Mouse (Mus musculus): Measurements from ENCODE around the gene Cep170b. TPM values are rescaled to one million over a fixed set of nuclear protein-coding genes. Genes with fewer than 3 reads are reported as not detected.

The Cep170b gene
- polyA plus RNA-seq, 1 experiment from 2014 or later, result 7.0 TPM

DNA sequence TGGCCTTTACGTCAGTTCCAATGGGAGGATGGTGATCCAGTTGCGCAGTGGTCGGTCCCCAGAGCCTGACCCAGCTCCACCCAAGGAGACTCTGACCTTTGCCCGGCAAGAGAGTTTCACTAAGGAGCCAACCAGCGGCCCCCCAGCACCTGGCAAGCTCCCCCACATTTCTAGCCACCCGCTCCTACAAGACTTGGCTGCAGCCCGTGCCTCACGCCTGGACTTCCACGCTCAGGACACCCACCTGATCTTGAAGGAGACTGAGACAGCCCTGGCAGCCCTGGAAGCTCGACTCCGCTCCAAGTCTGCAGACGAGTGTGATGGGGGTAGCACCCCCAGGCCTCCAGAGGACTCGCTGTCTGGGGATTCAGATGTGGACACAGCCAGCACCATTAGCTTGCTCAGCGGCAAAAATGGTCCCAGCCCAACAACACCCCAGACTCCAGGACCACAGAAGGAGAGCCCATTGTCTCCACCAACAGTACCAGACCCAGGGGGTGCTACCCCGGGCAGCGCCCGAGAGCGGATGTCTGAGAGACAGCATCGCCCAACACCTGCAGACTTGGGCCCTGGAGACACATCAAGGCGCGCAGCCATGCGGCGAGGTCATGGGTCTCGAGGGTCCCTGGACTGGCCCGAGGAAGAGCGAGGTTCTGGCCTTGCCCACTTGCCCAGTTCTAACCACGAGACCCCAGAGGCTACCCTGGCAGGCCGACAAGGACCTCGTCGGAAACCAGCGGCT is 18.2 kb downstream of the Cep170b start:
- no peak overlapping the region for H3K4me2 ChIP-seq
- no peak overlapping the region for H3K9ac ChIP-seq
- no peaks in the 10 kb centered on the region for H3K9me3 ChIP-seq (replicated peaks)
- H3K4me1 ChIP-seq (replicated peaks), result peaks cover 7% of the 10 kb centered on the region
- no peak for ATAC-seq (ENCODE audit: insufficient number of reproducible peaks, low FRiP score)
- H3K4me3 ChIP-seq, result no peak overlapping the region
- H3K27ac ChIP-seq (ENCODE audit: poor library complexity, severe bottlenecking), result no peak overlapping the region
- no peaks in the 10 kb centered on the region for H3K27me3 ChIP-seq (replicated peaks)
- peaks cover 38% of the 10 kb centered on the region for H3K36me3 ChIP-seq
- WGBS, result 89% methylated on average over 31 of the region's 31 CpGs

DNA sequence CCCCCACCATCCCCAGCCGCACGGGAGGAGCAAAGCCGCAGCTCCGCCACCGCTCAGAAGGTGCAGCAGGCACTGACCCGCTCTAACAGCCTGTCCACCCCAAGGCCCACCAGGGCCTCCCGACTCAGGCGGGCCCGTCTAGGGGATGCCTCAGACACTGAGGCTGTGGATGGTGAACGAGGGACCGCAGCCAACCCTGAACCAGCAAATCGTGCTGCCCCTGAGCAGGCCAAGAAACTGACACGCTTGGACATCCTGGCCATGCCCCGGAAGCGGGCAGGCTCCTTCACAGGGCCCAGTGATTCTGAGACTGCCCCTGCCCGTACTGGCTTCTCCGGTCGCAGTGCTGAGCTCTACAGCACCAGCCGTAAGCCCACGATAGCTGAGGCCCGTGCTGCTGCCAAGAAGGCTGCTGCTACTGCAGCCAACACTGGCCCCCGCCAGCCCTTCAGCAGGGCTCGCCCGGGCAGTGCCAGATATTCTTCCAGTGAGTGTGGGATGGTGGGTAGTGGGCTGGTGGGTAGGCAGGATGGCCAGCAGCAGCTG is 18.8 kb downstream of the Cep170b start:
- Histone ChIP-seq H3K36me3 (peaks cover 38% of the 10 kb centered on the region), H3K27ac (ENCODE audit: poor library complexity, severe bottlenecking) (no peak overlapping the region), H3K4me1 (replicated peaks) (peaks cover 11% of the 10 kb centered on the region), H3K9me3 (replicated peaks) (no peaks in the 10 kb centered on the region), H3K9ac (no peak overlapping the region), H3K4me3 (no peak overlapping the region), H3K27me3 (replicated peaks) (no peaks in the 10 kb centered on the region), H3K4me2 (no peak overlapping the region)
- WGBS, result 88% methylated on average over 24 of the region's 24 CpGs
- ATAC-seq (ENCODE audit: insufficient number of reproducible peaks, low FRiP score), result no peak

DNA sequence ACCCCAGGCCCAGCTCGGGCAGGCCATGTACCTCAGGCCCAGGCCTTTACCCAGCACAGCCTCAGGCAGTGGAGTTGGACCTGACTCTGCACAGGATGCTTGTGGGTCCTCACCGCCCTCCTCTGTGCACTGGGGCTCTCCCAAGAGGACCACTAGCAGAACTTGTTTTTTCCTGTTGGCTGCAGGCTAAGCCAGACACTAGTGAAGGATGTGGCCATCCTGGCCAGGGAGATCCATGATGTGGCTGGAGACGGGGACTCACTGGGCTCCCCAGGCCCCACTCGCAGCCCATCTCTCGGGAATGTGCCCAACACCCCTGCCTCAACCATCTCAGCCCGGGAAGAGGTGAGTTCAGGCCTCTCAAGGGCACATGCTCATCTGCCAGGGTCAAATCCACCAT is 22.5 kb downstream of the Cep170b start:
- H3K4me2 ChIP-seq, result no peak overlapping the region
- H3K27ac ChIP-seq (ENCODE audit: poor library complexity, severe bottlenecking), result no peak overlapping the region
- peaks cover 31% of the 10 kb centered on the region for H3K4me1 ChIP-seq (replicated peaks)
- H3K36me3 ChIP-seq, result peaks cover 27% of the 10 kb centered on the region
- H3K4me3 ChIP-seq, result no peak overlapping the region
- ATAC-seq (ENCODE audit: insufficient number of reproducible peaks, low FRiP score), result 0 out of 2 replicates have a peak, but pooled peaks have one; percentile 19
- H3K9ac ChIP-seq, result peak overlapping the region; percentile 49; the same call in 1 of the 2 replicates
- no peaks in the 10 kb centered on the region for H3K9me3 ChIP-seq (replicated peaks)
- H3K27me3 ChIP-seq (replicated peaks), result no peaks in the 10 kb centered on the region
- 57% methylated on average over 6 of the region's 6 CpGs for WGBS

DNA sequence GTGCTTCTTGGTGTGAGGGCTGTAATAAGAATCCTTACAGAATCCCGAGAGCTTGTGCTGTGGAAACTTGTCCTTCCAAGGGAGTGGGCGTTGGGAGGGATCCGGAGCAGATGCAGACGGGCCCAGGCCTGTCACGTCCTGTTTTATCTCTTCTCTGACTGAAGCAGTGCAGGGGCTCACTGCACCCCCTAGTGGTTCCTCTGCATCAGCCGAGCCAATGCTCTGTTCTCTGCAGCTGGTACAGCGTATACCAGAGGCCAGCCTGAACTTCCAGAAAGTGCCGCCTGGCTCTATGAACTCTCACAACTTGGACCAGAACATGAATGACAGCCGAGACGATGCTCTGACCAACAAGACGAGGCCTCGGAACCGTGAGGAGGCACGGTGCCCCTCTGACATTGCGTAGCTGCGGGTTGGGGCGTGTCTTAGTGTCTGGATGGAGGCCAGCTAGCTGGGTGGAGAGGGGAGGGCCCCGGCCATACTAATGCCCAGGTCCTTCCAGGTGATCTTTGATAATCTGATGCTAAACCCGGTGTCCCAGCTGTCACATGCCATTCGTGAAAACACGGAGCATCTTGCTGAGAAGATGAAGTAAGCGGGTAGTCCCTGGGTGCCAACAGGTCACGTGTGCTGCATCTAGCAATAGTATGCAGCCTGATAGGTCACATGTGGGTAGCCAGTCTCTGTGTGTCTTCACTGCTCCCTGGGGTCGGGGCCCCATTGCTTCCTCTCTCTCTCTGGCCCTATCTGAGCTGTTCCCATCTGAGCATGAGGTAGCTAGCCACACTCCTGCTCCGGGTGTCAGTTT is 23.1 kb downstream of the Cep170b start:
- H3K4me1 ChIP-seq (replicated peaks), result peaks cover 32% of the 10 kb centered on the region
- no peaks in the 10 kb centered on the region for H3K27me3 ChIP-seq (replicated peaks)
- H3K9me3 ChIP-seq (replicated peaks), result no peaks in the 10 kb centered on the region
- peak; percentile 63; the same call in 1 of the 2 replicates for ATAC-seq (ENCODE audit: insufficient number of reproducible peaks, low FRiP score)
- no peak overlapping the region for H3K27ac ChIP-seq (ENCODE audit: poor library complexity, severe bottlenecking)
- peaks cover 21% of the 10 kb centered on the region for H3K36me3 ChIP-seq
- WGBS, result 51% methylated on average over 25 of the region's 25 CpGs
- H3K4me2 ChIP-seq, result no peak overlapping the region
- peak overlapping the region; percentile 49; the same call in 1 of the 2 replicates for H3K9ac ChIP-seq
- no peak overlapping the region for H3K4me3 ChIP-seq

DNA sequence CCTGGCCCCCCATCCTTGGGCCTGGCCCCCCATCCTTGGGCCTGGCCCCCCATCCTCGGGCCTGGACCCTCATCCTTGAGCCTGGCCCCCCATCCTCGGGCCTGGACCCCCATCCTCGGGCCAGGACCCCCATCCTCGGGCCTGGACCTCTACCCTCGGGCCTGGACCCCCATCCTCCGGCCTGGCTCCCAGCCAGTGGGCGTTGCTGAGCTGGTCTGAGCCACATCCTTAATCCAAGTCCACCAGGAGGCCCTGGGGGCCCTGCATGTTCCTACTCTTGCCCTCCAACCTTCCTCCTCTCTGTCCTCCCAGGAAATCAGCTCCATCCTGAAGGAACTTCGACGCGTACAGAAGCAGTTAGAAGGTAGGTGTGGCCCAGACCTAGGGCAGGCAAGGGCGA is 24.0 kb downstream of the Cep170b start:
- no peak overlapping the region for H3K4me3 ChIP-seq
- peaks cover 12% of the 10 kb centered on the region for H3K36me3 ChIP-seq
- no peaks in the 10 kb centered on the region for H3K27me3 ChIP-seq (replicated peaks)
- no peak overlapping the region for H3K4me2 ChIP-seq
- no peak for ATAC-seq (ENCODE audit: insufficient number of reproducible peaks, low FRiP score)
- peak overlapping the region; percentile 28; the same call in 1 of the 2 replicates for H3K9ac ChIP-seq
- H3K4me1 ChIP-seq (replicated peaks), result peaks cover 32% of the 10 kb centered on the region
- no peak overlapping the region for H3K27ac ChIP-seq (ENCODE audit: poor library complexity, severe bottlenecking)
- no peaks in the 10 kb centered on the region for H3K9me3 ChIP-seq (replicated peaks)
- whole genome bisulfite sequencing, result 88% methylated on average over 11 of the region's 11 CpGs

DNA sequence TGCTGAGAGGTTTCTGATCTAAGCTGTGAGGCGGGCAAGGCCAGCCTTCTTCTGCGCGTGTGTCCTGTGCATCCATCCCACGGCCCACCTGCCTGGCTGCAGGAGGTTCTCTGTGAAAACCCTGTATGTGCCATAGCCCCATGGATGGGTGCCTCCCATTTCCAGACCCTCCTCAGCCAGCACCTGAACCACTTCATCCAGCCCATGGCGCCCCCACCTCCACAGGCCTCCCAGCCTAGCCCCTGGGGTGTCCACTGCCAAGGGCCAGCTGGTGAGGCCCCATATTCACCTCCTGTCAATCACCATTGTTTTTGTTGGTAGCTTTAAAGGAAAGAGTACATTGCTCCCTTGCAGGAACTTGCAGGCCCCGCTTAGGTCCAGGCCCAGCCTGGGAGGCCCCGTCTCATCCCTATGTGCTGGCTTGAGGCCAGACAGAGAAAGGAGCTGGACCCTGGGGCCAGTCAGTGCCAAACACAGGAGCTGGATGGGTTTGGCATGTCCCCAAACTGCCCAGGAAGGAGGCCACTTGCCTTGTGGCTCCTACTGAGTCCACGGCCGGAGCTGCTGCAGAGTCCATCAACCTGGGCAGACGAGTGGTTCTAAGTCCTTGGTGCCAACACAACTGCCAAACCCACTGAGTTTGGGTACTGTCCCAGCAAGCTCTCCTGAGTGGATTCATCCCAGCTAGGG is 24.8 kb downstream of the Cep170b start:
- ATAC-seq (ENCODE audit: insufficient number of reproducible peaks, low FRiP score), result peak; percentile 9; the same call in 1 of the 2 replicates
- H3K36me3 ChIP-seq, result peaks cover 7% of the 10 kb centered on the region; the same call in 1 of the 2 replicates

DNA sequence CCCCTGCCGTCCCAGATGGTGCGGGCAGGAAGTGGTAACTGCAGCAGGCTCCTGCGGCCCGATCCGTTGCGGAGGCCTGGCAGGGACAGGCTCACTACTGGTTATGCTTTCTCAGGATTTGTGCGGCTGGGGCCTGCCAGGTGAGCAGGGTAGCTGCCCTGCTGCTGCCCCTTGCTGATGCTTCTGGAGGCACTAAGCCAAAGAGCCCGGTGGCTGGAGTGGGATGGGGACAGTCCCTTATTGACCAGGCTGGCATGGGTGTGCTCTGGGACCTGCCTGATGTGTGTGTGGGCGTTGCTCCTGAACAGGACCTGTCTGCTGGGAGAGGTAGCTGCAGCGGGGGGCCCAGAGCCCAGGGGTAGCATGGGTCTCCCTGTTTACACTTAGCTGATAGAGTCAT is 25.5 kb downstream of the Cep170b start:
- H3K9me3 ChIP-seq (replicated peaks), result no peaks in the 10 kb centered on the region
- no peaks in the 10 kb centered on the region for H3K27me3 ChIP-seq (replicated peaks)
- no peak overlapping the region for H3K9ac ChIP-seq
- H3K4me3 ChIP-seq, result no peak overlapping the region
- ATAC-seq (ENCODE audit: insufficient number of reproducible peaks, low FRiP score), result no peak
- no peak overlapping the region for H3K4me2 ChIP-seq
- 84% methylated on average over 10 of the region's 10 CpGs for WGBS
- peaks cover 7% of the 10 kb centered on the region; the same call in 1 of the 2 replicates for H3K36me3 ChIP-seq
- H3K27ac ChIP-seq (ENCODE audit: poor library complexity, severe bottlenecking), result no peak overlapping the region
- peaks cover 32% of the 10 kb centered on the region for H3K4me1 ChIP-seq (replicated peaks)

More for the DNA sequence above, 24.8 kb downstream of the Cep170b start:
- H3K9ac ChIP-seq, result peak overlapping the region; percentile 23
- H3K27me3 ChIP-seq (replicated peaks), result no peaks in the 10 kb centered on the region
- peaks cover 32% of the 10 kb centered on the region for H3K4me1 ChIP-seq (replicated peaks)
- no peak overlapping the region for H3K27ac ChIP-seq (ENCODE audit: poor library complexity, severe bottlenecking)
- no peaks in the 10 kb centered on the region for H3K9me3 ChIP-seq (replicated peaks)
- H3K4me3 ChIP-seq, result no peak overlapping the region
- WGBS, result 71% methylated on average over 10 of the region's 10 CpGs
- H3K4me2 ChIP-seq, result no peak overlapping the region

DNA sequence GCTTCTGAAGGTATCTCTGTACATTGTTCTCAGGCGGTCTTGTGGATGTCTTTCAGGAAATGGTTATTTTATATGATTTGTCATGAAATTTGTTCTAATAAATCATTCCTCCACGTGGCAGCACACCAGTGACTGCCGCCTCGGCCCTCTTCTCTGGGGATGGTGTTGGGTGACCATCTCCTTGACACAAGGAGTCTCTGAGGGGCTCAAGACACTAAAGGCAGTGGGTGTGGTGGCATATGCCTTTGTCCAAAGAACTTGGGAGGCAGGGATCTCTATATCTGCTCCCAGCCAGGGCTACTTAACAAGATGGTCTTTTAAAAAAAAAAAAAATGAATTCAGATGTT is 26.2 kb downstream of the Cep170b start:
- no peak overlapping the region for H3K27ac ChIP-seq (ENCODE audit: poor library complexity, severe bottlenecking)
- peaks cover 7% of the 10 kb centered on the region; the same call in 1 of the 2 replicates for H3K36me3 ChIP-seq
- 0 out of 2 replicates have a peak, but pooled peaks cover 3% of the 10 kb centered on the region for H3K27me3 ChIP-seq (replicated peaks)
- WGBS, result 74% methylated on average over 4 of the region's 4 CpGs
- peaks cover 32% of the 10 kb centered on the region for H3K4me1 ChIP-seq (replicated peaks)
- no peak overlapping the region for H3K4me3 ChIP-seq
- no peak overlapping the region for H3K4me2 ChIP-seq
- ATAC-seq (ENCODE audit: insufficient number of reproducible peaks, low FRiP score), result no peak
- H3K9ac ChIP-seq, result no peak overlapping the region
- no peaks in the 10 kb centered on the region for H3K9me3 ChIP-seq (replicated peaks)

DNA sequence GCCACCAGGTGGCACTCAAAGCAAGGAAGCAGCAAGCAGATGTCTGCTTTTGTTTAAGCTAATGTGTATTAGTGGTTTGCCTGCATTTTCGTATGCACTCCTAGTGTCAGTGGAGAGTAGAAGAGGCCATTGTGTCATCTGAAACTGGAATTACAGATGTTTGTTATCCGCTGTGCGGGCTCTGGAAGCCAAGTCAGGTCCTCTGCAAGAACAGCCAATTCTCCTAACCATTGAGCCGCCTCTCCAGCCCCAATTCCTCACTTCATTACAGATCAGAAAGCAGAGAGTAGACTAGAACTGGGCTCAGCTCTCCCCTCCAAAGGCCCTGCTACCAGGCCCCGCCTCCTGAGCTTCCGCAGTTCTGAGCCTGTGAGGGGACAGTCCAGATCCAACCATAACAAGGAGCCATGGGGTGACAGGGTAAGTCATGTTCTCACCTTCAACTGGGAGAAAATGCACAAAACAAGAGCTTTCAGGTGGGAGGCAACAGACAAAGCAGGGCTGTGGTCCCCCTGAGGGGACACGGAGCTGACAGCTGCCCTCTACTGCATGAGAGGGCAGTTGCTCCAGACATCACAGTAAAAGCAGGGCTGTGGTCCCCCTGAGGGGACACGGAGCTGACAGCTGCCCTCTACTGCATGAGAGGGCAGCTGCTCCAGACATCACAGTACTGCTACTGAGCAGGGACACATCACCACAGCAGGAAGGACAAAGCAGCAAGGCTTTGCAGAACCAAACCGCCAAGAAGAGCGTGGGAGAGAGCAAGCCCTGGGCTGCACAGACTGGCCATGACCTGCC is 26.8 kb downstream of the Cep170b start:
- Histone ChIP-seq H3K36me3 (peaks cover 7% of the 10 kb centered on the region; the same call in 1 of the 2 replicates), H3K27ac (ENCODE audit: poor library complexity, severe bottlenecking) (no peak overlapping the region), H3K9ac (no peak overlapping the region), H3K9me3 (replicated peaks) (no peaks in the 10 kb centered on the region), H3K27me3 (replicated peaks) (0 out of 2 replicates have a peak, but pooled peaks cover 3% of the 10 kb centered on the region), H3K4me1 (replicated peaks) (peaks cover 32% of the 10 kb centered on the region), H3K4me2 (peak overlapping the region; percentile 37), H3K4me3 (no peak overlapping the region)
- ATAC-seq (ENCODE audit: insufficient number of reproducible peaks, low FRiP score), result no peak
- 19% methylated on average over 10 of the region's 10 CpGs for WGBS

DNA sequence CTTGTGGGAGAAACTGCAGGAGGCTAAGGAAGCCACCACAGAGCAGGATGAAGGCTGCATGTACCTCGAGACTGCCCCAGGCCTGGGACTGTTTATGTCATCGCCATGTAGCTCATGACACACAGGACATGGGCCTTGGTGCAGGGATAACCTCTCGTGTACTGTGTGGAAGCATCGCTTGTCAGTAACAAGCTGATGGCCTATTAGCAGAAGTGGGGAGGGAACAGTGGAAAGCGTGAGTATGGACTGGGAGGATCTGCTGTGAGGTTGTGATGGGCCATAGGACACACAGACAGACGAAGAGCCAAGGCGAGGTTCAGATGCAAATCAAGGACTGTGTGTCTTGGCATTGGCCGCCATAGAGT is 27.3 kb downstream of the Cep170b start:
- Histone ChIP-seq H3K4me2 (no peak overlapping the region), H3K9me3 (replicated peaks) (no peaks in the 10 kb centered on the region), H3K36me3 (peaks cover 7% of the 10 kb centered on the region; the same call in 1 of the 2 replicates), H3K9ac (no peak overlapping the region), H3K27ac (ENCODE audit: poor library complexity, severe bottlenecking) (no peak overlapping the region), H3K4me3 (no peak overlapping the region), H3K4me1 (replicated peaks) (peaks cover 32% of the 10 kb centered on the region), H3K27me3 (replicated peaks) (0 out of 2 replicates have a peak, but pooled peaks cover 3% of the 10 kb centered on the region)
- 76% methylated on average over 8 of the region's 8 CpGs for WGBS
- no peak for ATAC-seq (ENCODE audit: insufficient number of reproducible peaks, low FRiP score)

Measured in heart, embryonic 12.5 days (tissue).